Mouse (Mus musculus) gastrocnemius, adult 2 months (tissue): Measurements from ENCODE around the gene Ribc1. TPM values are rescaled to one million over a fixed set of nuclear protein-coding genes. Genes with fewer than 3 reads are reported as not detected.

Experiments
- DNase-seq: peaks from one replicate; pipeline ENCODE4 v3.0.0; 2022
- H3K27ac ChIP-seq: fragments of 200-600 bp; 2 replicates; pipeline ENCODE4 v1.8.1; 2022; ENCODE audit warnings: mild to moderate bottlenecking
- H3K4me3 ChIP-seq: fragments of 200-600 bp; 2 replicates; pipeline ENCODE4 v1.8.1; 2022; ENCODE audit warnings: mild to moderate bottlenecking, moderate library complexity
- CTCF ChIP-seq: fragments of 200-600 bp; IDR thresholded peaks from 2 replicates; pipeline ENCODE4 v1.8.1; 2022; ENCODE audit warnings: antibody characterized with exemption, mild to moderate bottlenecking, moderate library complexity
- intact Hi-C: fragments of 180-260 bp; cut with DNase I; formaldehyde crosslinking; loops from one replicate; pipeline ENCODE4 v1.15.1; 2025
- total RNA-seq, 2 experiments: library from RNA; stranded (reverse); gene quantifications; 2 replicates each; pipeline ENCODE4 v1.2.3; 2021

The Ribc1 gene
- total RNA-seq, 2 experiments from 2014 or later, result 0.31 to 0.43 TPM

DNA sequence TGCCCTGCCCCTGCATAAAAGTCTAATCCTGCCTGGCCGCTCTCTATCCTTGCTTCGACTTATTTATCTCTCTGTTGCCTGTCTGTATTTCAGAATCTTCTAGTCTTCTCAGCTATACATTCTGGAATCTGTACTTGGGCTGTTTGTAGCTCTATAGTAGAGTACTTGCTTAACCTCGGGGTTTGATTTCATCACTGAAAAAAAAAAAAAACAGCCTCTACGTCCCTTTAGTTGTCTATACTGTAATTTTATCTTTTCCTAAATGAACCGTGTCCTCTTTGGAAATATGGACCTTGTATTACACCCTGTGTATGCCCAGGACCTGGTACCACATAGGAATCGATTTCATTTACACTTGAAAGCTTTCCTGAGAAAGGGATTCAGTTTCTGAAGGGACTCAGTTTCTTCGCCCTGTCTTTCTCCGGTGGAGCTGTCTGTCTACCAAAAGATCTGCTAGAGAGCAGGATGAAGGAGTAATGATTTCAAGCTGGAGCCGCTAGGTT lies 14.9 kb downstream of the Ribc1 start:
- H3K27ac ChIP-seq, result peak overlapping the region; percentile 87
- no peak for DNase-seq
- TF ChIP-seq CTCF, result no peak
- peak overlapping the region; percentile 75 for H3K4me3 ChIP-seq
- intact Hi-C loops, result no loop called here

DNA sequence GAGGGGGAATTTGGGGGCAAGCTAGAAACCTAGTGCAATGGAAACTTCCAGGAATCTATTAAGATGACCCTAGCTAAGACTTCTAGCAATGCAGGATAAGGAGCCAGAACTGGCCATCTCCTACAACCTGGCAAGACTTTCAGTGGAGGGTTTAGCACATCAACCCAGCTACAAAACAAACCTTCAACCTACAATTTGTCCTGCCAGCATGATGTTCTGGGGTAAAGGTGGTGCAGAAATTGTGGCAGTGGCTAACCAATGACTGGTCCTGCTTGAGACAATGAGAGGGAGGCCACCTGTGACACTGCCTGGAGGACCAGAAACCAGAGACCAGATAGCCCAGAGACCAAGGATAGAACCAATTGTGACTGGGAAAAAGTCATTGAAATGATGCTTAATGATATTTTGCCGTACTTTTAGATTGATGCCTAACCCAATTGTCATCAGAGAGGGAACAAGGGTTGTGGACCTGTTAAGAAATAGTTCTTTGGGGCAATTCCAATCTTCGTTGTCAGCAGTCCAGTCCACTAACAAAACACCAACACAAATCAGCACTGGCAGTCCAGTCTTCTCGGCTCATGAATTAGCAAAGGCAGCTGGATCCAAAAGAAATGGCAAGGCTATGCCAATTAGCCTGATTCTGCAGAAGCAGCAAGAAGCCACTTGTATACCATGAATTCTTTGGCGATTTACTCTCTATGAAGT lies 16.9 kb downstream of the Ribc1 start:
- Histone ChIP-seq H3K27ac (no peak overlapping the region), H3K4me3 (no peak overlapping the region)
- intact Hi-C loops, result no loop called here
- no peak for DNase-seq
- TF ChIP-seq CTCF, result no peak

Other genes with a start within 250 kb of the Ribc1 start
- gene Huwe1, start 215.5 kb downstream of the Ribc1 start, total RNA-seq, result 100 to 1,000 TPM; 113 to 116 TPM
- gene Hsd17b10, start 14.4 kb downstream of the Ribc1 start, total RNA-seq, result 100 to 1,000 TPM in 1 of 2 experiments, 10 to 100 TPM in 1; 78.0 to 122 TPM
- 10 to 100 TPM; 18.9 to 20.5 TPM for gene Smc1a, start 133 bp upstream of the Ribc1 start, total RNA-seq
- 10 to 100 TPM; 12.5 to 33.5 TPM for gene Iqsec2, start 128.0 kb upstream of the Ribc1 start, total RNA-seq
- 10 to 100 TPM; 19.4 to 33.7 TPM for gene Kdm5c, start 216.7 kb upstream of the Ribc1 start, total RNA-seq